Mouse (Mus musculus) Muller cell, postnatal 12 days (primary cell): ENCODE measurements at regions not wholly inside any gene's neighbourhood (a gene's known extent, or its start where the extent isn't known, plus 50 kb on each side); places are given as distances from the start of the nearest gene placed in this dataset.

Experiments used
- DNase-seq: peaks from one replicate; pipeline ENCODE4 v3.0.0-alpha.2; 2015; ENCODE audit errors: inconsistent ontology term

- DNase-seq: no peak
These were observed 177.5 kb downstream of the Tmem161b start for GRCm38 (mm10) chr13:84399345-84400170.

GRCm38 (mm10) chr13:84401006-84401405, 178.9 kb downstream of the Tmem161b start:
- DNase-seq: no peak

- peak; percentile 75 for DNase-seq
These were observed 182.6 kb downstream of the Tmem161b start for GRCm38 (mm10) chr13:84404566-84405194.

- DNase-seq: no peak
These were observed 212.3 kb downstream of the Tmem161b start for GRCm38 (mm10) chr13:84434444-84434843.

- peak; percentile 67 for DNase-seq
These were observed 215.7 kb downstream of the Tmem161b start for GRCm38 (mm10) chr13:84437586-84438443.

GRCm38 (mm10) chr13:84438444-84438766, 216.3 kb downstream of the Tmem161b start:
- no peak for DNase-seq

GRCm38 (mm10) chr13:84448514-84448913, 226.4 kb downstream of the Tmem161b start:
- no peak for DNase-seq

- DNase-seq: peak; percentile 90
These were observed 227.0 kb downstream of the Tmem161b start for GRCm38 (mm10) chr13:84449001-84449551.
